Mouse (Mus musculus): ENCODE data around the gene Celsr2.

GRCm38 (mm10) chr3:108423844-108424801 lies 8.8 kb upstream of the Celsr2 start:
- TF ChIP-seq EP300 (IDR thresholded peaks at IDR 0.05; ENCODE audit: low read depth) (no peak), CTCF (IDR thresholded peaks at IDR 0.05; ENCODE audit: low read depth) (no peak)

Measured in liver, postnatal 0 days (tissue).